Mouse (Mus musculus) gastrocnemius, adult 2 months (tissue): Measurements from ENCODE around the gene Cyp2d11. TPM values are rescaled to one million over a fixed set of nuclear protein-coding genes. Genes with fewer than 3 reads are reported as not detected.
"Not testable (repeated sequence)": the region's sequence is repeated elsewhere in the genome, so short reads cannot be mapped to it uniquely, and the experiment has no call there.

Source experiments
- DNase-seq: peaks from one replicate; pipeline ENCODE4 v3.0.0; 2022
- H3K27ac ChIP-seq: fragments of 200-600 bp; 2 replicates; pipeline ENCODE4 v1.8.1; 2022; ENCODE audit warnings: mild to moderate bottlenecking
- H3K4me3 ChIP-seq: fragments of 200-600 bp; 2 replicates; pipeline ENCODE4 v1.8.1; 2022; ENCODE audit warnings: mild to moderate bottlenecking, moderate library complexity
- CTCF ChIP-seq: fragments of 200-600 bp; IDR thresholded peaks from 2 replicates; pipeline ENCODE4 v1.8.1; 2022; ENCODE audit warnings: antibody characterized with exemption, mild to moderate bottlenecking, moderate library complexity
- intact Hi-C: fragments of 180-260 bp; cut with DNase I; formaldehyde crosslinking; loops from one replicate; pipeline ENCODE4 v1.15.1; 2025
- long read RNA-seq, 2 experiments: library from polyadenylated mRNA; stranded (forward); transcript quantifications; one replicate each; pipeline ENCODE4 v2.0.0; 2021
- total RNA-seq, 2 experiments: library from RNA; stranded (reverse); gene quantifications; 2 replicates each; pipeline ENCODE4 v1.2.3; 2021

Cyp2d11 gene
- not detected for total RNA-seq
- long read RNA-seq, experiment 1: 0 reads
- long read RNA-seq, experiment 2: 0 reads

DNA sequence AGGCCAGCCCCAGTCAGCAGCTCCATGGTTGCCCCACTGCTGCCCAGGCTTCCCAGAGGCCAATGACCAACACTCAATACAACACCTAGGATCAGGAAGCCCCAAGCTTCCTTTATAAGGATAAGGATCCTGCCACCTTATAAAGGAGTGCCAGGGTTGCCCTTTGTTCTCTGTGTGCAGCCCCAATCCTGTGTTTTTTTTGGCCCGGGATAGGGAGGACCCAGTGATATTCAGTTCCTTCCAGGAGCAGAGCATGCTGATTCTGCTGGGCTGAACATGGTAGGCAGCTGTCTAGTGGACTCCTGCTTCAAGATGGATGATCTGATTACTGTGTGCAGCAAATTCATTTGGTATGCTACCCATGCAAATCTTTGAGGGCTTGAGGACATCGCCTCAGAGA is at the start of gene Cyp2d11:
Cyp2d11 (minus strand) TSS at position 101 of the 400 bp plus-strand sequence.
- H3K27ac ChIP-seq, intact Hi-C loops, H3K4me3 ChIP-seq, DNase-seq: not testable (repeated sequence)

DNA sequence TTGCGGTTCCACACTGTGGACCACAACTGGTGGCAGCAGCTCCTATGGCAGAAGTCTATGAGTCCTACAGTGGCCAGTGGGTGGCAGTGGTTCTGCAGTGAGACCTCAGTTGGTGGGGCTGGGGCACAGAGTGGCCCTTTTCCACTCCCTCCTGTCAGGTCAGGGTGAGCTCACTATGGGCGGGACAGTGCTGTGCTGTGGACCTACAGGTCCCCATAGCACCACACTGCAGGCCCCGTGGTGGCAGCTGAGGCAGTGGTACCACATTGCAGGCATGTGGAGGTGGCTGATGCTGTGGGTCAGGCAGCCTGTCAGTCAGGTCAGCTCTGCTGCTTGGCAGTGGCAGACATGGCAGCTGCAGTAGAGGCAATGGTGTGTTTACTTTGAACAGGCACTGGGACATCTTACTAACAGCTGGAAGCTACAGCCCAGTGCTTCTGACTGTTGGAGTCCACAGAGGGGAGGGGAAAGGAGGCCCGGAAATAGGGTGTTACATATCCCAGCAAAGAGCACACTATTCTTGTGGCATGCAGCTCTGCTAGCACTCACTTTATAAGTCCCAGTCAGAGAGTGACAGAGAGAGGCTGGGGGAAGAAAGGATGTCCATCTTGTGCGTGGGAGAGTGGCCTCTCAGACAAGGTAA is 44.3 kb upstream of the Cyp2d11 start:
- Histone ChIP-seq H3K4me3 (no peak overlapping the region), H3K27ac (no peak overlapping the region)
- TF ChIP-seq CTCF: no peak
- no peak for DNase-seq
- intact Hi-C loops: no loop called here

DNA sequence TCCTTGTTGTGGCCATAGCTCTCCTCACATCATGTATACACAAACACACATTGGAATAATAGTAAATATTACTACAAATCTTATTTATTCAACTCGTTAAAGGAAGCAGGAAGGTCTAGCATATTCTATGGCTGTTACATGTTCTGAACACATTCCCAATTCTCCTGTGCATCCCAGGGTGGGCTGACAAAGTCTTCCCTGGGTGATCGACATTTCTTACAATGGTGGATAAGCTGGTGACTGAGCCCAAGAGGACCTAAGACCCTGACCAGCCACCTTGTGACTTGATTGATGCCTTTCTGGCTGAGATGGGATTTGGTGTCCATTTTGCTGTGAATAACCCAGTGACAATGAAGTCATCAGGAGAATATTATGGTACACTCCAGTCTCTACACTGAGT is 41.8 kb upstream of the Cyp2d11 start:
- no peak for DNase-seq

DNA sequence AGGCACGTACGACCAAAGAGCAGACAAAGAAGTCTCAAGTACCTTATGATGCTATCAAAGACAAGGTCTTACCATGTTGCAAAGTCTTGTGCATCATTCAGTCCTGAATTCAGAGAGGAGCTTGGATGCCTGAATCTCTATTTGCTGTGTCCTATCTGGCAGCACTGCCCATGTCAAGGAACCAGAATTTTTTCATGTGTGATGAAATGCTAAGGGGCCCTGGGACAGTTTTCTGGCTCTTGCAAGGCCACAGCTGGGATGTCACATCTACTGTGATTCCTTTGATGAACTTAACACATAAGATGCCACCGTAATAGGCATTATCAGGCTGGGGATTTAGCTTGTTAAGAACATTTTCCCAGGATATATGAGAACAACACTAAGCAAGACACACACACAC is 41.2 kb upstream of the Cyp2d11 start:
- intact Hi-C loops: no loop called here
- Histone ChIP-seq H3K27ac (no peak overlapping the region), H3K4me3 (no peak overlapping the region)
- no peak for TF ChIP-seq CTCF
- no peak for DNase-seq

More for the DNA sequence above, 41.8 kb upstream of the Cyp2d11 start:
- no peak overlapping the region for H3K27ac ChIP-seq
- H3K4me3 ChIP-seq: no peak overlapping the region
- intact Hi-C loops: no loop called here
- TF ChIP-seq CTCF: no peak

DNA sequence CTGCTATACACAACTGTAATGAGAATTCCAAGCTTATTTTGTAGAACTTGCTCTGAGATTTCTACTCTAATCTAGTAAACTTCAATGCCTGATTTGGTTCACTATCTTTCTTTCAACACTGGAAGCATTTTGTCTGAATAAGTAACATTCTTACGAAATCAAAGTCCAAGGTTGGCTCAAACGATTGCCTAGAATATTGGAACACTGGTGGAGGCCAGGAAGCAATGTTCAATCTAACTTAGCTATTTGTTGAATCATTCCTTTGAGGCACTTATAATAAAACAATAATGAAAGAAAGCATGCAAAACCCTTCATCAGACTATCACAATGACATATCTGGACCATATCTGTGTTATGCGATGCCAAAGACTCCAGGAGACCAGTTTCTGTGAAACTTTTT is 40.7 kb upstream of the Cyp2d11 start:
- Histone ChIP-seq H3K27ac (no peak overlapping the region), H3K4me3 (no peak overlapping the region)
- DNase-seq: no peak
- TF ChIP-seq CTCF: no peak
- intact Hi-C loops: no loop called here

DNA sequence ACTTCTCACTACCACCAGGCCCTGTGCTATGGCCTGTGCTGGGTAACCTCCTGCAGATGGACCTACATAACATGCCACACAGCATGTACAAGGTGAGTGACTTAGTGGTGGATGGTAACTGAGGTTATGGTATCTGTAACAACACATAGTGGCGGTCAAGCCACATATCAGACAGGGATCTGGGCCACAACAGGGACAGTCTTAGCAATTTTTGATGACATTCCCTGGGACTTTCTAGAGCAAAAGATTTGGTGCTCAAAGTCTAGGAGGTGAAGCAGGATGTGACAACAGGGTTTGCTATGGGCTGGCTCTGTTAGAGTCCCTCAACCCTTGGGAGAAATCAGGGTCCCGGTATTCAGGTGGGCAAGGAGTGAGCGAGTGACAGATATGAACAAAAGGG is 39.8 kb upstream of the Cyp2d11 start:
- intact Hi-C loops: no loop called here
- no peak for DNase-seq
- Histone ChIP-seq H3K4me3 (no peak overlapping the region), H3K27ac (no peak overlapping the region)
- no peak for TF ChIP-seq CTCF

DNA sequence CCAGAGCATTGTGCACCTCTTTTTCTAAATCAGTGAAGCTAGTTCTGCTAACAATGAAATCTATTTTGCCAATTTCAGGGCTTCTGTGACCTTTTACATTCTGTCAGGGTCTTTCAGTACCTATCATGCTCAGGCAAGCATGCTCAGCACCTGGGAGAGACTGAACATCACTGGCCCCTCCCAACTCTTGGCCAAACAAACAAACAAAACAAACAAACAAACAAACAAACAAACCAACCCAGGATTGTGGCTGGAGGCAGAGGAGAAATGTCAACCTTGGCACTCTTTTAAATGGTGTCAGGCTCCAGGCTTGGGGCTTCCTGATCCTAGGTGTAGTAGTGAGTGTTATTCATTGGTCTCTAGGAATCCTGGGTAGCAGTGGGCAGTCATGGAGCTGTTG is 39.3 kb upstream of the Cyp2d11 start, which contains the start of gene Cyp2d9:
Cyp2d9 (plus strand) TSS at position 301 of the 400 bp plus-strand sequence.
- Histone ChIP-seq H3K4me3 (no peak within 1 kb of the TSS), H3K27ac (no peak within 1 kb of the TSS)
- intact Hi-C loops: no loop called here
- DNase-seq: no peak
- TF ChIP-seq CTCF: no peak

DNA sequence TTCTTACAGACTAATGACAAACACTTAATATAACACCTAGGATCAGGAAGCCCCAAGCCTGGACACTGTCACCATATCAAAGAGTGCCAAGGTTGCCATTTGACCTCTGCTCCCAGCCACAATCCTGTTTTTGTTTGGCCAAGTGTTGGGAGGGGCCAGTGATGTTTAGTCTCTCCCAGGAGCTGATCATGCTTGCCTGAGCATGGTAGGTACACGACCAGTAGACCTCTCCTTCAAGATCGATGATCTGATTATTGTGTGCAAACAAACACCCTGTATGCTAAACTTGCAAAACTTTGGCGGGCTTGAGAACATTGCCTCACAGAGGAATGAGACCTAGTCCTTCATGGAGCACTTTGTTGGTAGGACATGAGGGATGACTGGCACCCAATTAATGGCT is 29.6 kb upstream of the Cyp2d11 start:
- TF ChIP-seq CTCF: no peak
- Histone ChIP-seq H3K4me3 (no peak overlapping the region), H3K27ac (no peak overlapping the region)
- DNase-seq: no peak
- intact Hi-C loops: no loop called here

DNA sequence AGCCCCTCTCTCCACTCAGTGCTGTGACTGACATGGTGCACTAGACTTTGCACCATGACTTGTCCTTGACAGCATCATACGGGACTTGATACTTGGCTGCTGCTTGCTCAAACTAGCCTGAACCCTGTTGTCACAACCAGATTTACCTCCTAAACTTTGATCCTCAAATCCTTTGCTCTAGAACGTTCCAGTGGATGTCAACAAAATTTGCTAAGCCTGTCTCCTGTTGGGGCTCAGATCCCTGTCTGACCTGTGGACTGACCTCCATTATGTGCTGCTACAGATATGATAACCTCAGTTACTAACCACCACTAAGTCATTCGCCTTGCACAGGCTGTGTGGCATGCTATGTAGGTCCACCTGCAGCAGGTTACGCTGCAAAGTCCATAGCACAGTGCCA is 29.1 kb upstream of the Cyp2d11 start:
- DNase-seq: no peak
- H3K4me3 ChIP-seq: no peak overlapping the region
- TF ChIP-seq CTCF: no peak
- intact Hi-C loops: no loop called here
- no peak overlapping the region for H3K27ac ChIP-seq

DNA sequence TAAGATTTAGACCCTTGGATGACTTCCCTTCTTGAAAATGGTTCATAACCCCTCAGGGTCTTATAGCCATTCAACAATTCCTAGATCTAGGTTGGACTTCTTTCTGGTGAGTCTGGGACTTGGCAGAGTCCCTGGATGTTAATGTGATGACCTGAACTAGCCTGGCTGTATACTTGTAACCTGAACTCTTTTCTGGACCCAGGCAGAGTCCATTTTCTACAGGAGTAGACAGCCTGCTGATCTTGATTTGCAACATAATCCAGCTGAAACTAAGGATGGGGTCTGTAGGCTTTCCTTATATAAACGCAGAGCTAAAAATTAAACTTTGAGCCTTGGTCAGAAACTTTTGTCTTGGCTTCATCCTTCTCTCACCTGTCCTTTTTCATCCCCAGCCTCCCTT is 24.8 kb upstream of the Cyp2d11 start:
- DNase-seq: no peak
- Histone ChIP-seq H3K27ac (no peak overlapping the region), H3K4me3 (no peak overlapping the region)
- TF ChIP-seq CTCF: no peak
- intact Hi-C loops: loop anchor here (5.0 kb wide), 1 partner anchor 81 kb away; the partner anchor contains the start of genes Naga, Pheta2 and Smdt1

DNA sequence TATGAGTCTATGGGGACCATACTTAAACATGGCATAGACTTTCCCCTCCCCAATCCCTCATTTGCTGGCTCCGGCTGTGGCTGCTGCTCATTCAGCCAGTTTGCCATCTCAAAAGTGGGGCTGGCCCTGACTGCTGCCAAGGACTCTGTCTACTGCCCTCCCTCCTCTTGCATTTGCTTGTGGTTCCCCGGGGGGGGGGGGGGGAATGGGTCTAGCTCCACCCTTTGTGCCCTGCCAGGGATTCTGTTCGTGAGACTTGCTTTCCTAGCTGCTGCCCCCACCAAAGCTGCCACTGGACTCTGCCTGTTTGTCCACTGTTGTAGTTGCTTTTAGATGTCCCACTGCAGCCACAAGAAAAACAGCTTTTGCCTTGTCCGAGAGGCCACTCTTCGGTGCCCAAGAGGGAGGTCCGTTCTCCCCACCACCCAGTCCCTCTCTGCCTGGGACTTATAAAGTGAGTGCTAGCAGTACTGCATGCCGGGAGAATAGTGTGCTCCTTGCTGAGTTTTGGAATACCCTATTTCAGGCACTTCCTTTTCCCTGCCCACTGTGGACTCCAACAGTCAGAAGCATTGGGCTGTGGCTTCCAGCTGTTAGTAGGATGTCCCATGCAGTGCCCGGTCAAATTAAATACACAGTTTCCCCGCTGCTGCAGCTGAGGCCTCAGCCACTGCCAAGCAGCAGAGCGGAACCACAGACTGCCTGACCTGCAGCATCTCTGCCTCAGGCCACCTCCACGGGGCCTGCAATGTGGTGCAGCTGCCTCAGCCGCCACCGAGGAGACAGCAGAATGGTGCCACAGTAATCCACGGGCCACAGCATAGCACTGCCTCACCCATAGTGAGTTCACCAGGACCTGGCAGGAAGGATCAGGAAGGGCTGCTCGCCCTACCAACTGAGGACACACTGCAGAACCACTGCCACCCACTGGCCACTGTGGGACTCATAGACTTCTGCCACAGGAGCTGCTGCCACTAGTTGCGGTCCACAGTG is 23.3 kb upstream of the Cyp2d11 start:
- Histone ChIP-seq H3K27ac (peak overlapping the region; percentile 82), H3K4me3 (peak overlapping the region; percentile 70)
- DNase-seq: peak; percentile 91
- intact Hi-C loops: loop anchor here (2.0 to 5.0 kb wide), 3 partner anchors 62 to 150 kb away; partner anchors contain the start of genes Naga, Ndufa6, Pheta2 and Smdt1
- peak; percentile 93 for TF ChIP-seq CTCF

DNA sequence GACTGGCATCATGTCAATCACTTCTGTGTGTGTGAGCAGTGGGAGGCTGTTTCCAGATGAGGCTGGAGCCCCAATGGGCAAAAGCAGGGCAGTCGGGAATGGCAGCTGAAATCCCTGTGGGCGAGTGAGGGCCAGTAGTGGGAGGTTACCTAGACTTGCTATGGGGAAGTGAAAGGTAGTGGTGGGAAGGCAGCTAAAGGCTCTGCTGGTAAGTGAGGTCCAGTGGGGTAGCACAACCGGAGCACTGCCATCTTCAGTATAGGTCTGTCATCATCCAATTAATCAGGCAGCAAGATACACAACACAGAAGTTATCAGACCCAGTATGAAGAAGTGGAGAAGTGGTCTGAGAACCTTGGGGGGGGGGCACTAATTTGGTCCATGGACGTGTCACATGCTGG is 13.7 kb upstream of the Cyp2d11 start:
- no peak for DNase-seq
- Histone ChIP-seq H3K4me3 (no peak overlapping the region), H3K27ac (no peak overlapping the region)
- no peak for TF ChIP-seq CTCF
- intact Hi-C loops: no loop called here

DNA sequence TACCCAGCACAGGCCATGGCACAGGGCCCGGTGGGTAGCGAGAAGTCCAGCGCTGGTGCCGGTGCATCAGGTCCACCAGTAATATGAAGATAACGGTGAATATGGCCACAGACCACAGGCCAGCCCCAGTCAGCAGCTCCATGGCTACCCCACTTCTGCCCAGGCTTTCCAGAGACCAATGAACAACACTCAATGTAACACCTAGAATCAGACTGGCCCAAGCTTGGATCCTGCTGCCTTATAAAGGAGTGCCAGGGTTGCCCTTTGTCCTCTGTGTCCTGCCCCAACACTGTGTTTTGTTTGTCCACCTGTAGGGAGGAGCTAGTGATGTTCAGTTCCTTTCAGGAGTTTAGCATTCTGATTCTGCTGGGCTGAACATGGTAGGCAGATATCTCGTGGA is 13.2 kb upstream of the Cyp2d11 start, which contains the start of gene Cyp2d10:
Cyp2d10 (minus strand) TSS at position 215 of the 400 bp plus-strand sequence.
- no peak for DNase-seq
- Histone ChIP-seq H3K27ac (no peak within 1 kb of the TSS), H3K4me3 (no peak within 1 kb of the TSS)
- no peak for TF ChIP-seq CTCF
- intact Hi-C loops: no loop called here
